Mouse (Mus musculus) liver, embryonic 13.5 days (tissue): ENCODE results near the gene Trak1. TPM values are rescaled to one million over a fixed set of nuclear protein-coding genes. Genes with fewer than 3 reads are reported as not detected.

ENCODE experiments used
- ATAC-seq: fragments of 200-750 bp; cut with Nextera tagmentation; 2 replicates; pipeline ENCODE4 v1.8.0; 2017; ENCODE audit warnings: low read depth, mild to moderate bottlenecking, moderate number of reproducible peaks, moderate library complexity
- DNase-seq: peaks from one replicate; pipeline ENCODE4 v3.0.0; 2022
- H3K27ac ChIP-seq: fragments of 300-500 bp; sonication (generic); 2 replicates; pipeline ENCODE4 v1.5.1; 2015; ENCODE audit warnings: moderate library complexity, mild to moderate bottlenecking, inconsistent platforms
- H3K27me3 ChIP-seq: fragments of 300-500 bp; sonication (generic); 2 replicates; pipeline ENCODE4 v1.6.1; 2015; ENCODE audit warnings: mild to moderate bottlenecking, inconsistent platforms
- H3K36me3 ChIP-seq: fragments of 300-500 bp; sonication (generic); 2 replicates; pipeline ENCODE4 v1.6.1; 2015; ENCODE audit warnings: mild to moderate bottlenecking, inconsistent platforms
- H3K4me1 ChIP-seq: fragments of 300-500 bp; sonication (generic); replicated peaks from 2 replicates; pipeline ENCODE4 v1.6.1; 2015; ENCODE audit warnings: inconsistent platforms
- H3K4me2 ChIP-seq: fragments of 300-500 bp; sonication (generic); 2 replicates; pipeline ENCODE4 v1.6.1; 2015; ENCODE audit warnings: inconsistent platforms, mild to moderate bottlenecking, moderate library complexity
- H3K4me3 ChIP-seq: fragments of 300-500 bp; sonication (generic); replicated peaks from 2 replicates; pipeline ENCODE4 v1.5.1; 2015; ENCODE audit warnings: mild to moderate bottlenecking, inconsistent platforms
- H3K9ac ChIP-seq: fragments of 300-500 bp; sonication (generic); 2 replicates; pipeline ENCODE4 v1.6.1; 2015; ENCODE audit warnings: mild to moderate bottlenecking, inconsistent platforms
- H3K9me3 ChIP-seq: fragments of 300-500 bp; sonication (generic); replicated peaks from 2 replicates; pipeline ENCODE4 v1.6.1; 2016; ENCODE audit warnings: inconsistent platforms
- WGBS: fragments of 180-500 bp; shearing (Covaris S2); methylation state at CpG from one replicate; pipeline ENCODE4 v1.1.7; 2015; ENCODE audit not compliant: insufficient replicate concordance; 5-methylcytosine and 5-hydroxymethylcytosine counted together
- polyA plus RNA-seq: library from polyadenylated mRNA; unstranded; fragments of >200 nt; fragmentation: Nextera tagmentation; extraction: Ambion mirVana; gene quantifications from 2 replicates; pipeline ENCODE4 v1.2.1, GENCODE M21; 2015

Gene Trak1
- polyA plus RNA-seq, 1 experiment from 2014 or later = 3.6 TPM

GRCm38 (mm10) chr9:121310501-121310900 lies 13.2 kb downstream of the Trak1 start:
- Histone ChIP-seq H3K9ac (no peak overlapping the region), H3K27ac (no peak overlapping the region), H3K4me3 (no peak overlapping the region), H3K27me3 (no peaks in the 10 kb centered on the region), H3K9me3 (no peaks in the 10 kb centered on the region), H3K4me1 (peaks cover 32% of the 10 kb centered on the region), H3K4me2 (no peak overlapping the region), H3K36me3 (no peaks in the 10 kb centered on the region)
- 65% methylated on average over 7 of the region's 7 CpGs for WGBS
- ATAC-seq = no peak
- no peak for DNase-seq

GRCm38 (mm10) chr9:121311846-121312236 lies 14.5 kb downstream of the Trak1 start:
- Histone ChIP-seq H3K9ac (no peak overlapping the region), H3K4me3 (no peak overlapping the region), H3K27ac (no peak overlapping the region), H3K9me3 (no peaks in the 10 kb centered on the region), H3K36me3 (no peaks in the 10 kb centered on the region), H3K4me1 (peaks cover 41% of the 10 kb centered on the region), H3K27me3 (no peaks in the 10 kb centered on the region), H3K4me2 (no peak overlapping the region)
- DNase-seq = no peak
- no peak for ATAC-seq
- 82% methylated on average over 6 of the region's 6 CpGs for WGBS

GRCm38 (mm10) chr9:121312237-121312891 lies 15.1 kb downstream of the Trak1 start:
- WGBS = 70% methylated on average over 10 of the region's 10 CpGs
- Histone ChIP-seq H3K36me3 (no peaks in the 10 kb centered on the region), H3K9me3 (no peaks in the 10 kb centered on the region), H3K4me1 (peaks cover 46% of the 10 kb centered on the region), H3K4me3 (no peak overlapping the region), H3K9ac (no peak overlapping the region), H3K27ac (no peak overlapping the region), H3K27me3 (no peaks in the 10 kb centered on the region), H3K4me2 (no peak overlapping the region)
- DNase-seq = no peak
- ATAC-seq = no peak

- Histone ChIP-seq H3K4me1 (peaks cover 50% of the 10 kb centered on the region), H3K9me3 (no peaks in the 10 kb centered on the region), H3K27ac (peak overlapping the region; percentile 30; the same call in 1 of the 2 replicates), H3K9ac (peak overlapping the region; percentile 20), H3K36me3 (0 out of 2 replicates have a peak, but pooled peaks cover 3% of the 10 kb centered on the region), H3K4me3 (peak overlapping the region; percentile 37), H3K4me2 (peak overlapping the region; percentile 68), H3K27me3 (no peaks in the 10 kb centered on the region)
- ATAC-seq = peak; percentile 67
- peak; percentile 43 for DNase-seq
- 2% methylated on average over 21 of the region's 21 CpGs for WGBS
Measured at GRCm38 (mm10) chr9:121313656-121314374, 16.5 kb downstream of the Trak1 start.

GRCm38 (mm10) chr9:121314541-121315152 lies 17.3 kb downstream of the Trak1 start:
- peak overlapping the region; percentile 68 for H3K4me2 ChIP-seq
- DNase-seq = no peak
- ATAC-seq = 0 out of 2 replicates have a peak, but pooled peaks have one; percentile 6

GRCm38 (mm10) chr9:121315901-121316595 lies 18.7 kb downstream of the Trak1 start:
- DNase-seq = no peak
- Histone ChIP-seq H3K9ac (no peak overlapping the region), H3K4me3 (no peak overlapping the region), H3K36me3 (0 out of 2 replicates have a peak, but pooled peaks cover 3% of the 10 kb centered on the region), H3K4me1 (peaks cover 56% of the 10 kb centered on the region), H3K27me3 (no peaks in the 10 kb centered on the region), H3K4me2 (no peak overlapping the region), H3K9me3 (no peaks in the 10 kb centered on the region), H3K27ac (peak overlapping the region; percentile 51)
- 68% methylated on average over 4 of the region's 4 CpGs for WGBS
- ATAC-seq = no peak

More at GRCm38 (mm10) chr9:121314541-121315152, 17.3 kb downstream of the Trak1 start:
- Histone ChIP-seq H3K27ac (peak overlapping the region; percentile 30; the same call in 1 of the 2 replicates), H3K36me3 (0 out of 2 replicates have a peak, but pooled peaks cover 3% of the 10 kb centered on the region), H3K27me3 (no peaks in the 10 kb centered on the region), H3K4me3 (peak overlapping the region; percentile 37), H3K9me3 (no peaks in the 10 kb centered on the region), H3K9ac (peak overlapping the region; percentile 20; the same call in 1 of the 2 replicates), H3K4me1 (peaks cover 50% of the 10 kb centered on the region)
- 8% methylated on average over 14 of the region's 14 CpGs for WGBS

GRCm38 (mm10) chr9:121316621-121317405 lies 19.5 kb downstream of the Trak1 start:
- Histone ChIP-seq H3K36me3 (0 out of 2 replicates have a peak, but pooled peaks cover 3% of the 10 kb centered on the region), H3K27me3 (no peaks in the 10 kb centered on the region), H3K9me3 (no peaks in the 10 kb centered on the region), H3K27ac (peak overlapping the region; percentile 51), H3K4me2 (no peak overlapping the region), H3K9ac (no peak overlapping the region), H3K4me1 (peaks cover 56% of the 10 kb centered on the region), H3K4me3 (no peak overlapping the region)
- 36% methylated on average over 12 of the region's 12 CpGs for WGBS
- DNase-seq = no peak
- peak; percentile 14; the same call in 1 of the 2 replicates for ATAC-seq

- peaks cover 7% of the 10 kb centered on the region; the same call in 1 of the 2 replicates for H3K36me3 ChIP-seq
- H3K4me2 ChIP-seq = no peak overlapping the region
- no peak overlapping the region for H3K27ac ChIP-seq
- no peaks in the 10 kb centered on the region for H3K9me3 ChIP-seq
- peaks cover 39% of the 10 kb centered on the region for H3K4me1 ChIP-seq
- H3K27me3 ChIP-seq = no peaks in the 10 kb centered on the region
- no peak overlapping the region for H3K4me3 ChIP-seq
- no peak for ATAC-seq
- WGBS = 80% methylated on average over 10 of the region's 10 CpGs
- no peak for DNase-seq
- H3K9ac ChIP-seq = no peak overlapping the region
Measured at GRCm38 (mm10) chr9:121319323-121319966, 22.1 kb downstream of the Trak1 start.

GRCm38 (mm10) chr9:121320433-121320832 lies 23.1 kb downstream of the Trak1 start:
- no peak for DNase-seq
- Histone ChIP-seq H3K27me3 (no peaks in the 10 kb centered on the region), H3K9me3 (no peaks in the 10 kb centered on the region), H3K27ac (no peak overlapping the region), H3K4me3 (no peak overlapping the region), H3K9ac (no peak overlapping the region), H3K4me1 (peaks cover 29% of the 10 kb centered on the region), H3K4me2 (no peak overlapping the region), H3K36me3 (peaks cover 7% of the 10 kb centered on the region; the same call in 1 of the 2 replicates)
- no peak for ATAC-seq
- 56% methylated on average over 2 of the region's 2 CpGs for WGBS

GRCm38 (mm10) chr9:121321118-121321517 lies 23.8 kb downstream of the Trak1 start:
- 95% methylated on average over 2 of the region's 2 CpGs for whole genome bisulfite sequencing

More at GRCm38 (mm10) chr9:121321118-121321517, 23.8 kb downstream of the Trak1 start:
- H3K4me2 ChIP-seq = no peak overlapping the region
- H3K36me3 ChIP-seq = peaks cover 7% of the 10 kb centered on the region; the same call in 1 of the 2 replicates
- DNase-seq = no peak
- ATAC-seq = no peak
- no peak overlapping the region for H3K9ac ChIP-seq
- H3K4me1 ChIP-seq = peaks cover 22% of the 10 kb centered on the region
- H3K27ac ChIP-seq = no peak overlapping the region
- no peaks in the 10 kb centered on the region for H3K9me3 ChIP-seq
- H3K4me3 ChIP-seq = no peak overlapping the region
- no peaks in the 10 kb centered on the region for H3K27me3 ChIP-seq
